Mouse (Mus musculus) liver, adult 2 months (tissue): Measurements from ENCODE around the gene Lsm14a. TPM values are rescaled to one million over a fixed set of nuclear protein-coding genes. Genes with fewer than 3 reads are reported as not detected.

Experiments
- DNase-seq: peaks from one replicate; pipeline ENCODE4 v3.0.0-alpha.2; 2011; ENCODE audit warnings: low read depth, low spot score; ENCODE audit errors: extremely low read depth
- H3K27ac ChIP-seq: fragments of 200-500 bp; replicated peaks from 2 replicates; pipeline ENCODE4 v1.5.1; 2012; ENCODE audit warnings: low read depth, mild to moderate bottlenecking, control low read depth, inconsistent platforms, low read length; ENCODE audit not compliant: insufficient read depth
- H3K27me3 ChIP-seq: fragments of 200-500 bp; 2 replicates; pipeline ENCODE4 v1.6.1; 2012; ENCODE audit warnings: mild to moderate bottlenecking, moderate library complexity, low read length, inconsistent platforms; ENCODE audit not compliant: control insufficient read depth, insufficient read depth
- H3K36me3 ChIP-seq: fragments of 200-500 bp; 2 replicates; pipeline ENCODE4 v1.6.1; 2012; ENCODE audit warnings: low read length, inconsistent platforms; ENCODE audit not compliant: control insufficient read depth, insufficient read depth
- H3K4me1 ChIP-seq: fragments of 200-500 bp; 2 replicates; pipeline ENCODE4 v1.6.1; 2011; ENCODE audit warnings: low read length; ENCODE audit not compliant: control insufficient read depth, insufficient read depth
- H3K4me3 ChIP-seq: fragments of 200-500 bp; 2 replicates; pipeline ENCODE4 v1.5.1; 2011; ENCODE audit warnings: low read depth, mild to moderate bottlenecking, control low read depth, low read length, moderate library complexity; ENCODE audit not compliant: insufficient read depth
- H3K79me2 ChIP-seq: fragments of 200-500 bp; 2 replicates; pipeline ENCODE4 v1.6.1; 2012; ENCODE audit warnings: inconsistent platforms, mild to moderate bottlenecking, low read length, moderate library complexity; ENCODE audit not compliant: control insufficient read depth, insufficient read depth
- H3K9ac ChIP-seq: fragments of 200-500 bp; 2 replicates; pipeline ENCODE4 v1.6.1; 2012; ENCODE audit warnings: low read depth, mild to moderate bottlenecking, control low read depth, inconsistent platforms, low read length
- CTCF ChIP-seq: fragments of 200-500 bp; IDR thresholded peaks from 2 replicates; pipeline ENCODE4 v1.5.1; 2011; ENCODE audit warnings: low read depth, low read length, control low read depth
- POLR2A ChIP-seq: fragments of 200-500 bp; IDR thresholded peaks from 2 replicates; pipeline ENCODE4 v1.6.1; 2011; ENCODE audit warnings: low read length, control low read depth; ENCODE audit not compliant: insufficient read depth; ENCODE audit errors: extremely low read depth
- WGBS: fragments of 180-500 bp; shearing (Covaris S2); methylation state at CpG from one replicate; pipeline ENCODE4 v1.1.7; 2018; 5-methylcytosine and 5-hydroxymethylcytosine counted together
- polyA plus RNA-seq: library from polyadenylated mRNA; depleted of rRNA; stranded (reverse); fragments of >200 nt; gene quantifications from 2 replicates; pipeline ENCODE4 v1.2.3, GENCODE M21; 2012
- total RNA-seq: library from RNA; depleted of rRNA; stranded (reverse); fragments of >200 nt; gene quantifications from 2 replicates; pipeline ENCODE4 v1.2.3, GENCODE M21; 2014

Gene Lsm14a
- total and polyA plus RNA-seq, 2 experiments, result 12.5 to 26.2 TPM

GRCm38 (mm10) chr7:34373906-34374305, 19.2 kb downstream of the Lsm14a start:
- no peak for TF ChIP-seq CTCF
- no peak for TF ChIP-seq POLR2A
- peaks cover 37% of the 10 kb centered on the region for H3K36me3 ChIP-seq
- H3K4me3 ChIP-seq, result no peak overlapping the region
- H3K27me3 ChIP-seq, result no peaks in the 10 kb centered on the region
- peaks cover 5% of the 10 kb centered on the region; the same call in 1 of the 2 replicates for H3K4me1 ChIP-seq
- H3K9ac ChIP-seq, result no peak overlapping the region
- peaks cover 10% of the 10 kb centered on the region; the same call in 1 of the 2 replicates for H3K79me2 ChIP-seq
- DNase-seq, result no peak
- H3K27ac ChIP-seq, result no peak overlapping the region
- WGBS, result 87% methylated on average over 1 of the region's 1 CpGs

- no peaks in the 10 kb centered on the region for H3K4me1 ChIP-seq
- no peak for DNase-seq
- H3K36me3 ChIP-seq, result peaks cover 55% of the 10 kb centered on the region
- WGBS, result 91% methylated on average over 4 of the region's 4 CpGs
- H3K9ac ChIP-seq, result no peak overlapping the region
- H3K79me2 ChIP-seq, result no peaks in the 10 kb centered on the region
- H3K27ac ChIP-seq, result no peak overlapping the region
- no peak overlapping the region for H3K4me3 ChIP-seq
- peak; percentile 34 for TF ChIP-seq CTCF
- TF ChIP-seq POLR2A, result no peak
- H3K27me3 ChIP-seq, result no peaks in the 10 kb centered on the region
Measured at GRCm38 (mm10) chr7:34355629-34356028, 37.5 kb downstream of the Lsm14a start.

- Histone ChIP-seq H3K4me1 (no peaks in the 10 kb centered on the region), H3K36me3 (peaks cover 72% of the 10 kb centered on the region), H3K27me3 (no peaks in the 10 kb centered on the region), H3K79me2 (no peaks in the 10 kb centered on the region; the same call in 1 of the 2 replicates), H3K27ac (no peak overlapping the region), H3K4me3 (no peak overlapping the region), H3K9ac (no peak overlapping the region)
- DNase-seq, result no peak
- TF ChIP-seq POLR2A, result no peak
- TF ChIP-seq CTCF, result peak; percentile 27; the same call in 1 of the 2 replicates
- 90% methylated on average over 1 of the region's 1 CpGs for WGBS
Measured at GRCm38 (mm10) chr7:34351997-34352396, 41.1 kb downstream of the Lsm14a start.

GRCm38 (mm10) chr7:34350166-34350565, 42.9 kb downstream of the Lsm14a start:
- DNase-seq, result no peak

GRCm38 (mm10) chr7:34348011-34348410, 45.1 kb downstream of the Lsm14a start:
- Histone ChIP-seq H3K79me2 (no peaks in the 10 kb centered on the region; the same call in 1 of the 2 replicates), H3K4me1 (no peaks in the 10 kb centered on the region), H3K27me3 (no peaks in the 10 kb centered on the region), H3K9ac (no peak overlapping the region), H3K27ac (no peak overlapping the region), H3K36me3 (peaks cover 79% of the 10 kb centered on the region), H3K4me3 (no peak overlapping the region)
- WGBS, result 70% methylated on average over 1 of the region's 1 CpGs
- TF ChIP-seq CTCF (no peak), POLR2A (no peak)
- no peak for DNase-seq

More at GRCm38 (mm10) chr7:34350166-34350565, 42.9 kb downstream of the Lsm14a start:
- H3K79me2 ChIP-seq, result no peaks in the 10 kb centered on the region; the same call in 1 of the 2 replicates
- H3K27ac ChIP-seq, result no peak overlapping the region
- no peaks in the 10 kb centered on the region for H3K4me1 ChIP-seq
- no peaks in the 10 kb centered on the region for H3K27me3 ChIP-seq
- H3K36me3 ChIP-seq, result peaks cover 79% of the 10 kb centered on the region
- H3K4me3 ChIP-seq, result no peak overlapping the region
- no peak overlapping the region for H3K9ac ChIP-seq
- TF ChIP-seq POLR2A, result no peak
- no peak for TF ChIP-seq CTCF
- 94% methylated on average over 5 of the region's 5 CpGs for WGBS

- H3K79me2 ChIP-seq, result no peaks in the 10 kb centered on the region; the same call in 1 of the 2 replicates
- WGBS, result 89% methylated on average over 3 of the region's 3 CpGs
- peaks cover 74% of the 10 kb centered on the region for H3K36me3 ChIP-seq
Measured at GRCm38 (mm10) chr7:34347041-34347440, 46.1 kb downstream of the Lsm14a start.

More at GRCm38 (mm10) chr7:34347041-34347440, 46.1 kb downstream of the Lsm14a start:
- Histone ChIP-seq H3K4me3 (no peak overlapping the region), H3K27me3 (no peaks in the 10 kb centered on the region), H3K27ac (no peak overlapping the region), H3K9ac (no peak overlapping the region), H3K4me1 (no peaks in the 10 kb centered on the region)
- DNase-seq, result no peak
- TF ChIP-seq POLR2A, result no peak
